Mouse (Mus musculus) spleen, postnatal 14 days (tissue): ENCODE data around the gene Prss12.

ENCODE experiments used
- DNase-seq, 2 experiments: peaks; one replicate each; pipeline ENCODE4 v3.0.0; 2021 to 2022; ENCODE audit warnings: low spot score in 2 of 2

Gene Prss12

GRCm38 (mm10) chr3:123527806-123528507, 81.2 kb downstream of the Prss12 start:
- no peak for DNase-seq

- DNase-seq: no peak
Measured at GRCm38 (mm10) chr3:123531124-123531523, 84.4 kb downstream of the Prss12 start.

- DNase-seq: no peak
Measured at GRCm38 (mm10) chr3:123537279-123537678, 90.6 kb downstream of the Prss12 start.

GRCm38 (mm10) chr3:123543585-123544304, 97.0 kb downstream of the Prss12 start:
- DNase-seq: no peak

GRCm38 (mm10) chr3:123550487-123550886, 103.8 kb downstream of the Prss12 start:
- no peak for DNase-seq

GRCm38 (mm10) chr3:123553872-123554271, 107.2 kb downstream of the Prss12 start:
- no peak for DNase-seq

GRCm38 (mm10) chr3:123555254-123555865, 108.6 kb downstream of the Prss12 start:
- DNase-seq: no peak
